Mouse (Mus musculus) hindbrain, embryonic 13.5 days (tissue): ENCODE results near the gene Hmgn3. TPM values are rescaled to one million over a fixed set of nuclear protein-coding genes. Genes with fewer than 3 reads are reported as not detected.

Experiments
- ATAC-seq: fragments of 200-750 bp; cut with Nextera tagmentation; 2 replicates; pipeline ENCODE4 v1.8.0; 2017; ENCODE audit warnings: moderate TSS enrichment; ENCODE audit not compliant: low FRiP score
- H3K27ac ChIP-seq: fragments of 300-500 bp; sonication (generic); 2 replicates; pipeline ENCODE4 v1.5.1; 2015; ENCODE audit warnings: inconsistent platforms, mild to moderate bottlenecking, moderate library complexity
- H3K27me3 ChIP-seq: fragments of 300-500 bp; sonication (generic); 2 replicates; pipeline ENCODE4 v1.6.1; 2015; ENCODE audit warnings: mild to moderate bottlenecking, inconsistent platforms
- H3K36me3 ChIP-seq: fragments of 300-500 bp; sonication (generic); 2 replicates; pipeline ENCODE4 v1.6.1; 2015; ENCODE audit warnings: mild to moderate bottlenecking, inconsistent platforms
- H3K4me1 ChIP-seq: fragments of 300-500 bp; sonication (generic); replicated peaks from 2 replicates; pipeline ENCODE4 v1.6.1; 2015; ENCODE audit warnings: inconsistent platforms
- H3K4me2 ChIP-seq: fragments of 300-500 bp; sonication (generic); 2 replicates; pipeline ENCODE4 v1.6.1; 2015; ENCODE audit warnings: inconsistent platforms, mild to moderate bottlenecking, moderate library complexity
- H3K4me3 ChIP-seq: fragments of 300-500 bp; sonication (generic); 2 replicates; pipeline ENCODE4 v1.5.1; 2015; ENCODE audit warnings: mild to moderate bottlenecking, inconsistent platforms
- H3K9ac ChIP-seq: fragments of 300-500 bp; sonication (generic); 2 replicates; pipeline ENCODE4 v1.6.1; 2015; ENCODE audit warnings: mild to moderate bottlenecking, inconsistent platforms
- H3K9me3 ChIP-seq: fragments of 300-500 bp; sonication (generic); 2 replicates; pipeline ENCODE4 v1.6.1; 2016; ENCODE audit warnings: inconsistent platforms
- WGBS: fragments of 180-500 bp; shearing (Covaris S2); methylation state at CpG from one replicate; pipeline ENCODE4 v1.1.7; 2015; 5-methylcytosine and 5-hydroxymethylcytosine counted together
- polyA plus RNA-seq: library from polyadenylated mRNA; unstranded; fragments of >200 nt; fragmentation: Nextera tagmentation; extraction: Ambion mirVana; gene quantifications from 2 replicates; pipeline ENCODE4 v1.2.1, GENCODE M21; 2015

The Hmgn3 gene
- polyA plus RNA-seq, 1 experiment from 2014 or later, result 106 TPM

- Histone ChIP-seq H3K4me1 (no peaks in the 10 kb centered on the region), H3K27ac (no peak overlapping the region), H3K27me3 (no peaks in the 10 kb centered on the region), H3K9ac (no peak overlapping the region), H3K36me3 (no peaks in the 10 kb centered on the region), H3K4me2 (no peak overlapping the region), H3K4me3 (no peak overlapping the region), H3K9me3 (no peaks in the 10 kb centered on the region)
- no peak for ATAC-seq
- 86% methylated on average over 3 of the region's 3 CpGs for WGBS
Observed at GRCm38 (mm10) chr9:83094649-83095336, 51.7 kb downstream of the Hmgn3 start.

GRCm38 (mm10) chr9:83083790-83084469, 62.6 kb downstream of the Hmgn3 start:
- Histone ChIP-seq H3K9me3 (no peaks in the 10 kb centered on the region), H3K27ac (no peak overlapping the region), H3K4me1 (0 out of 2 replicates have a peak, but pooled peaks cover 3% of the 10 kb centered on the region), H3K4me3 (no peak overlapping the region), H3K9ac (no peak overlapping the region), H3K4me2 (no peak overlapping the region), H3K27me3 (no peaks in the 10 kb centered on the region), H3K36me3 (no peaks in the 10 kb centered on the region)
- 71% methylated on average over 7 of the region's 7 CpGs for WGBS
- no peak for ATAC-seq

GRCm38 (mm10) chr9:83083091-83083490, 63.4 kb downstream of the Hmgn3 start:
- Histone ChIP-seq H3K4me3 (no peak overlapping the region), H3K36me3 (no peaks in the 10 kb centered on the region), H3K9ac (no peak overlapping the region), H3K27me3 (no peaks in the 10 kb centered on the region), H3K9me3 (no peaks in the 10 kb centered on the region), H3K4me1 (0 out of 2 replicates have a peak, but pooled peaks cover 3% of the 10 kb centered on the region), H3K4me2 (no peak overlapping the region), H3K27ac (no peak overlapping the region)
- no peak for ATAC-seq
- WGBS, result 75% methylated on average over 5 of the region's 5 CpGs

GRCm38 (mm10) chr9:83082296-83082695, 64.2 kb downstream of the Hmgn3 start:
- 81% methylated on average over 6 of the region's 6 CpGs for WGBS
- no peak for ATAC-seq

GRCm38 (mm10) chr9:83079724-83080123, 66.8 kb downstream of the Hmgn3 start:
- ATAC-seq, result no peak
- Histone ChIP-seq H3K27me3 (no peaks in the 10 kb centered on the region), H3K27ac (no peak overlapping the region), H3K4me1 (0 out of 2 replicates have a peak, but pooled peaks cover 3% of the 10 kb centered on the region), H3K9me3 (no peaks in the 10 kb centered on the region), H3K36me3 (no peaks in the 10 kb centered on the region), H3K9ac (no peak overlapping the region), H3K4me3 (no peak overlapping the region), H3K4me2 (no peak overlapping the region)
- WGBS, result 97% methylated on average over 3 of the region's 3 CpGs

More at GRCm38 (mm10) chr9:83082296-83082695, 64.2 kb downstream of the Hmgn3 start:
- 0 out of 2 replicates have a peak, but pooled peaks cover 3% of the 10 kb centered on the region for H3K4me1 ChIP-seq
- H3K4me3 ChIP-seq, result no peak overlapping the region
- no peak overlapping the region for H3K4me2 ChIP-seq
- H3K9me3 ChIP-seq, result no peaks in the 10 kb centered on the region
- no peak overlapping the region for H3K9ac ChIP-seq
- no peak overlapping the region for H3K27ac ChIP-seq
- no peaks in the 10 kb centered on the region for H3K36me3 ChIP-seq
- no peaks in the 10 kb centered on the region for H3K27me3 ChIP-seq

GRCm38 (mm10) chr9:83068246-83068645, 78.2 kb downstream of the Hmgn3 start:
- ATAC-seq, result no peak
- 90% methylated on average over 5 of the region's 5 CpGs for WGBS
- no peak overlapping the region for H3K9ac ChIP-seq

GRCm38 (mm10) chr9:83061289-83061688, 85.2 kb downstream of the Hmgn3 start:
- no peaks in the 10 kb centered on the region for H3K9me3 ChIP-seq
- no peak for ATAC-seq
- no peak overlapping the region for H3K27ac ChIP-seq
- no peak overlapping the region for H3K9ac ChIP-seq
- H3K4me1 ChIP-seq, result no peaks in the 10 kb centered on the region
- no peaks in the 10 kb centered on the region for H3K36me3 ChIP-seq
- 83% methylated on average over 11 of the region's 11 CpGs for WGBS
- no peak overlapping the region for H3K4me3 ChIP-seq
- no peak overlapping the region for H3K4me2 ChIP-seq
- no peaks in the 10 kb centered on the region for H3K27me3 ChIP-seq

More at GRCm38 (mm10) chr9:83068246-83068645, 78.2 kb downstream of the Hmgn3 start:
- Histone ChIP-seq H3K4me1 (no peaks in the 10 kb centered on the region), H3K27ac (no peak overlapping the region), H3K9me3 (no peaks in the 10 kb centered on the region), H3K4me3 (no peak overlapping the region), H3K27me3 (no peaks in the 10 kb centered on the region), H3K4me2 (no peak overlapping the region), H3K36me3 (no peaks in the 10 kb centered on the region)

Other genes starting within 250 kb of the Hmgn3 start
- gene Phip, start 171.2 kb downstream of the Hmgn3 start, polyA plus RNA-seq, result 117 and 119 TPM in 2 replicates